Mouse (Mus musculus) forebrain, embryonic 10.5 days (tissue): Measurements from ENCODE around the gene Cnksr1. TPM values are rescaled to one million over a fixed set of nuclear protein-coding genes. Genes with fewer than 3 reads are reported as not detected.

Source experiments
- polyA plus RNA-seq: library from polyadenylated mRNA; unstranded; fragments of >200 nt; fragmentation: Nextera tagmentation; extraction: Ambion mirVana; gene quantifications from 2 replicates; pipeline ENCODE4 v1.2.1, GENCODE M21; 2016

Cnksr1 gene
- polyA plus RNA-seq, 1 experiment from 2014 or later: 1.1 TPM

Other genes starting within 250 kb of the Cnksr1 start
- 40.3 and 41.9 TPM in 2 replicates for gene Dhdds, start 237.5 kb downstream of the Cnksr1 start, polyA plus RNA-seq
- 21.6 and 25.7 TPM in 2 replicates for gene Lin28a, start 219.6 kb downstream of the Cnksr1 start, polyA plus RNA-seq
- gene Zfp683, start 184.6 kb downstream of the Cnksr1 start, polyA plus RNA-seq: not detected in 2 replicates
- gene Crybg2, start 177.6 kb downstream of the Cnksr1 start, polyA plus RNA-seq: 1.7 and 3.5 TPM in 2 replicates
- 4.1 and 5.0 TPM in 2 replicates for gene Cd52, start 143.3 kb downstream of the Cnksr1 start, polyA plus RNA-seq
- gene Ubxn11, start 135.8 kb downstream of the Cnksr1 start, polyA plus RNA-seq: 6.3 and 7.3 TPM in 2 replicates
- gene Sh3bgrl3, start 109.6 kb downstream of the Cnksr1 start, polyA plus RNA-seq: 267 and 270 TPM in 2 replicates
- 34.3 and 35.5 TPM in 2 replicates for gene Cep85, start 51.3 kb downstream of the Cnksr1 start, polyA plus RNA-seq
- not detected in 2 replicates for gene Gm7534, start 35.4 kb downstream of the Cnksr1 start, polyA plus RNA-seq
- gene Catsper4, start 11.0 kb downstream of the Cnksr1 start, polyA plus RNA-seq: not detected in 2 replicates
- gene E130218I03Rik, start 5.3 kb upstream of the Cnksr1 start, polyA plus RNA-seq: 0.72 and 0.90 TPM in 2 replicates
- gene Zfp593, start 7.2 kb upstream of the Cnksr1 start, polyA plus RNA-seq: 20.7 and 22.7 TPM in 2 replicates
- 0.24 TPM in 1 of 2 replicates, not detected in the other for gene Gm30191, start 8.5 kb upstream of the Cnksr1 start, polyA plus RNA-seq
- gene Grrp1, start 15.7 kb upstream of the Cnksr1 start, polyA plus RNA-seq: 8.3 and 8.4 TPM in 2 replicates
- gene Pdik1l, start 49.5 kb upstream of the Cnksr1 start, polyA plus RNA-seq: 21.7 and 22.0 TPM in 2 replicates
- 0.22 and 0.84 TPM in 2 replicates for gene Trim63, start 76.7 kb upstream of the Cnksr1 start, polyA plus RNA-seq
- gene Slc30a2, start 104.8 kb upstream of the Cnksr1 start, polyA plus RNA-seq: not detected in 2 replicates
- 0.22 and 0.27 TPM in 2 replicates for gene Extl1, start 145.5 kb upstream of the Cnksr1 start, polyA plus RNA-seq
- 6.3 and 6.4 TPM in 2 replicates for gene Pafah2, start 157.9 kb upstream of the Cnksr1 start, polyA plus RNA-seq
- gene Stmn1, start 229.9 kb upstream of the Cnksr1 start, polyA plus RNA-seq: 2,040 and 2,174 TPM in 2 replicates